Mouse (Mus musculus): ENCODE data around the gene Dhdh. TPM values are rescaled to one million over a fixed set of nuclear protein-coding genes. Genes with fewer than 3 reads are reported as not detected.

Gene Dhdh
- polyA plus RNA-seq, 1 experiment from 2014 or later, result 3.2 TPM

DNA sequence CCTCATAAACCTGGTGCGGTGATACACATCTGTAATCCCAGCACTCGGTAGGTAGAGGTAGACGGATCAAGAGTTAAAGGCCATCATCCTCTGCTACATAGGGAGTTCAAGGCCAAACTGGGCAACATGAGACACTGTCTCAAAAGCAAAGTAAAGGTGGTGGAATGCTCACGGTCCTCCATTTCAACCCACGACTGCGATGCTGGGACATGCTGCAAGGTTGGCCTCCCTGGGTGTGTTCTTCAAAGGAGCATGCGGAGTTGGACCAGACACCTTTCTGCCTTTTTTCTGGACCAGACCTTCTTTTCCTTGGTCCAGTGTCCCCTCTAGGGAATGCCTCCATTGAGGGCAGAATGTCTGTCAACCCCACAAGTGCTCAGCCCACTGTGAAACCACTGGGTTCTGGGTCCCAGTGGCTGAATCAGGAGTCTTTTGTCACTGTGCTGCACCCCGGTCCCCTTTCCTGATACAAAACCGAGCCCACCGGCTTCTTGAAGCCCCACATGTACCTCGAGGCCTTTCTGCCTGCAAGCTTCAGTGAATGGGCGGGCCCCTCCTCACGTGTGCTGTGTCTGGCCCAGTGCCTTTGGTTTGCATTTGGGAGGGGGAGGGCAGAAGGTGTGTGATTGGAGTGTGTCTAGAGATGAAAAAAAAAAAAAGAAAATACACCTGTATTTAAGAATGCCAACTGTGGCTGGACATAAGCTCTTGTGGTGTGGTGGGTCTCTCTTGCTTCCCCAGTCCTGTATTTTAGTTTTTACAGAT lies 32.5 kb downstream of the Dhdh start:
- Histone ChIP-seq H3K9ac (ENCODE audit: low read depth, low read length) (no peak overlapping the region), H3K4me3 (ENCODE audit: low read depth, low read length) (no peak overlapping the region), H3K27ac (replicated peaks; ENCODE audit: low read depth, low read length) (no peak overlapping the region; the same call in 1 of the 2 replicates), H3K9me3 (ENCODE audit: control insufficient read depth, low read length) (no peaks in the 10 kb centered on the region), H3K36me3 (ENCODE audit: control insufficient read depth, insufficient read depth, low read length) (peaks cover 68% of the 10 kb centered on the region), H3K4me1 (ENCODE audit: control insufficient read depth, insufficient read depth, low read length) (peaks cover 19% of the 10 kb centered on the region), H3K27me3 (replicated peaks; ENCODE audit: control insufficient read depth, insufficient read depth, low read length) (no peaks in the 10 kb centered on the region), H3K4me2 (ENCODE audit: low read depth, low read length) (no peak overlapping the region)
- DNase-seq (ENCODE audit: low spot score) (no peak), ATAC-seq (ENCODE audit: low read depth) (no peak)
- WGBS, result 71% methylated on average over 13 of the region's 13 CpGs

DNA sequence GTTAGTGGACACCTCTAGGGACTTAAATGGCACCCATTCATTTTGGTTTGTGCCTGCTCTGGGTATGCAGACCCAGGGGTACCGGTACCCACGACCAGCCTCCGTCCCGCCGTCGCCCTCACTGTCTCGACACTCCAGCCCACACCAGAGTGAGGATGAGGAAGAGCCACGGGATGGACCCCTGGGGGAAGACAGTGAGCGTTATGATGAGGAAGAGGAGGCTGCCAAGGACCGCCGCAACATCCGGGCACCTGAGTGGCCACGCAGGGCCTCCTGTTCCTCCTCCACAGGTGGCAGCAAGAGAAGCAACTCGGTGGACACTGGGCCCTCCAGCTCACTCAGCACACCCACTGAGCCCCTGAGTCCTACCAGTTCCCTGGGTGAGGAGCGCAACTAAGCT lies 33.6 kb downstream of the Dhdh start:
- no peak for DNase-seq (ENCODE audit: low spot score)
- no peak overlapping the region for H3K4me3 ChIP-seq (ENCODE audit: low read depth, low read length)
- WGBS, result 88% methylated on average over 15 of the region's 15 CpGs
- peaks cover 67% of the 10 kb centered on the region for H3K36me3 ChIP-seq (ENCODE audit: control insufficient read depth, insufficient read depth, low read length)
- no peaks in the 10 kb centered on the region for H3K27me3 ChIP-seq (replicated peaks; ENCODE audit: control insufficient read depth, insufficient read depth, low read length)
- H3K9ac ChIP-seq (ENCODE audit: low read depth, low read length), result no peak overlapping the region
- ATAC-seq (ENCODE audit: low read depth), result no peak
- no peak overlapping the region for H3K4me2 ChIP-seq (ENCODE audit: low read depth, low read length)
- peaks cover 8% of the 10 kb centered on the region for H3K4me1 ChIP-seq (ENCODE audit: control insufficient read depth, insufficient read depth, low read length)
- no peaks in the 10 kb centered on the region for H3K9me3 ChIP-seq (ENCODE audit: control insufficient read depth, low read length)
- H3K27ac ChIP-seq (replicated peaks; ENCODE audit: low read depth, low read length), result no peak overlapping the region

DNA sequence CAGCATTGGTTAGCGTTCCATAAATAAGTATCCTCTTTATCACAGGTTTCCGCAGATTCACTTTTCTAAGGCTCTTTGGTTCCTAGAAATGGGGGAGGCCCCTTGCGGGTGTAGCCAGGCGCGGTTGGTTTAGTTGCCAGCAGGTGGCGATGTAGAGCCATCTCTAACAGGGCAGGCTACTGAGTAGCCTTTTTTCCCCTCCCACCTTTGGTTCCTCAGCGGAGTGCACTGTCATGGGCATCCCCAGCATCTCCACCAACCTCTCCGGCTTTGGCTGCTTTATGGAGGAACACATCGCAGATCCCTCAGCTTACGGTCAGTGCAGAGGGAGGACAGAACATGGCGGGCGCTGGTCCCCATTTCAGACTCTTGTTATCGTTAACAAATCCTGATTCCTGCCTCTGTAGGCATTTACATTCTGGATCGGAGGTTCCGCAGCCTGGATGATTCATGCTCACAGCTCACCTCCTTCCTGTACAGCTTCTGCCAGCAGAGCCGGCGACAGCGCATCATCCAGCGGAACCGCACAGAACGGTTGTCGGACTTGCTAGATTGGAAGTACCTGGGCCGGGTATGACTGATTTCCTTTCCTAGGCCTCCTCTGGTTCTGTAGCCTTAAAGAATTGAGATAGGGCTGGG lies 37.1 kb downstream of the Dhdh start:
- no peak overlapping the region for H3K4me2 ChIP-seq (ENCODE audit: low read depth, low read length)
- ATAC-seq (ENCODE audit: low read depth), result peak; percentile 70
- 55% methylated on average over 23 of the region's 23 CpGs for WGBS
- H3K4me3 ChIP-seq (ENCODE audit: low read depth, low read length), result no peak overlapping the region
- H3K9ac ChIP-seq (ENCODE audit: low read depth, low read length), result no peak overlapping the region
- no peaks in the 10 kb centered on the region for H3K9me3 ChIP-seq (ENCODE audit: control insufficient read depth, low read length)
- H3K4me1 ChIP-seq (ENCODE audit: control insufficient read depth, insufficient read depth, low read length), result no peaks in the 10 kb centered on the region
- DNase-seq (ENCODE audit: low spot score), result peak; percentile 80
- H3K27me3 ChIP-seq (replicated peaks; ENCODE audit: control insufficient read depth, insufficient read depth, low read length), result no peaks in the 10 kb centered on the region
- H3K27ac ChIP-seq (replicated peaks; ENCODE audit: low read depth, low read length), result no peak overlapping the region
- H3K36me3 ChIP-seq (ENCODE audit: control insufficient read depth, insufficient read depth, low read length), result peaks cover 67% of the 10 kb centered on the region

DNA sequence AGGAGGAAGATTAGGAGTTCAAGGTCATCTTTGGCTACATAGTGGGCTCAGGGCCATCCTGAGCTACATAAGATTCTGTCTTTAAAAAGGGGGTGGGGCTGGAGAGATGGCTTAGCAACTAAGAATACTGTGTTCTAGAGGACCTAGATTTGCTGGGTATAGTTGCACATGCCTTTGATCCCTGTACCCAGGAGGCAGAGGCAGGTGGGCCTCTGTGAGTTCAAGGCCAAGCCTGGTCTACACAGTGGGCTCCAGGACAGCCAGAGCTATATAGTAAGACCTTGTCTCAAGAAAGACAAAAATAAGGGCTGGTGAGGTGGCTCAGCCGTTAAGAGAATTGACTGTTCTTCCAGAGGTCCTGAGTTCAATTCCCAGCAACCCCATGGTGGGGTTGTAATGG lies 38.6 kb downstream of the Dhdh start:
- 91% methylated on average over 1 of the region's 1 CpGs for WGBS
- no peak overlapping the region for H3K4me3 ChIP-seq (ENCODE audit: low read depth, low read length)
- peaks cover 55% of the 10 kb centered on the region for H3K36me3 ChIP-seq (ENCODE audit: control insufficient read depth, insufficient read depth, low read length)
- no peak for DNase-seq (ENCODE audit: low spot score)
- no peaks in the 10 kb centered on the region for H3K4me1 ChIP-seq (ENCODE audit: control insufficient read depth, insufficient read depth, low read length)
- H3K27me3 ChIP-seq (replicated peaks; ENCODE audit: control insufficient read depth, insufficient read depth, low read length), result no peaks in the 10 kb centered on the region
- no peak overlapping the region for H3K9ac ChIP-seq (ENCODE audit: low read depth, low read length)
- no peak for ATAC-seq (ENCODE audit: low read depth)
- no peak overlapping the region for H3K4me2 ChIP-seq (ENCODE audit: low read depth, low read length)
- no peak overlapping the region for H3K27ac ChIP-seq (replicated peaks; ENCODE audit: low read depth, low read length)
- no peaks in the 10 kb centered on the region for H3K9me3 ChIP-seq (ENCODE audit: control insufficient read depth, low read length)

DNA sequence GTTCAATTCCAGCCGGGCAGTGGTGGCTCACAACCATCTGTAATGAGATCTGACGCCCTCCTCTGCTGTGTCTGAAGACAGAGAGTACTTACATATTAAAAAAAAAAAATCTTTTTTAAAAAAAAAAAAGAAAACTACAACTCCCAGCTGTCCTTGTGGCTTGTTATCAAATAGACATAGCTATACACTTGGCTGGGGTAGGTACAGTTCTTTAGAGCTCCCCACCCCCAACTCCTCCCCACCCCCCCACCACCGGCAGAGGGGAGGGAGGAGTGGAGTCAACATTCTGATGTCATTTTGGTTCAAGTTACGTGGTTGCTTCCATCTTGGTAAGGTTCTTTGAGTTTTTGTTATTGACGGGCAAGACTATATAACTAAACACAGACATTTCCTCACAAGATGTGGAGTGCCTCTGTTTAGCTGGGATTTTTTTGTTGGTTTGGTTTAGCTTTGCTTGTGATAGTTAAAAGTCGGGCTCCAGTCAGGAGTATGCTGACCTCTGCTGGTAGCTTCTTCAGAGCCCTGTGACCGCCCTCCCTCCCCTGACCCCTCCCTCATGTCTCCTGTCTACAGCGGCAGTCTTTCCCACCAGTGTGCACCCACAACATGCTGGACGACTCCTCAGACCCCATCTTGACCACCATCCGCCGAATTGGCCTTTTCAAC lies 41.1 kb downstream of the Dhdh start:
- ATAC-seq (ENCODE audit: low read depth) (0 out of 2 replicates have a peak, but pooled peaks have one; percentile 14), DNase-seq (ENCODE audit: low spot score) (peak; percentile 60)

DNA sequence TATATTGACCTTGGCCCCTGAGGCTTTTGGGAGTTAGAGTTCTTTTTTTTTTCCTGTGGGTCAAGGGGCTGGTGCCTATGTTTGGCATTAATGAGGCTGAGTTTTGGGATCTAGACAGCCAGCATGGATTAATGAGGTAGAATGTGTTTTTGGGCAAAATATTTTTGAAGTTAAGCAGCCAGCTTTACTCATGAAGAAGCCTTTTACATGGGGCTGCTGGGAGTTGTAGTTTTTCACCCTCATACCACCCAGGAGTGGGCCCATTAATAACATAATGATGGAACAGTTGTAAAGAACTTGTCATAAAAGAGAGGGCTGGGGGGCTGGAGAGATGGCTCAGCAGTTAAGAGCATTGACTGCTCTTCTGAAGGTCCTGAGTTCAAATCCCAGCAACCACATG lies 42.0 kb downstream of the Dhdh start:
- no peaks in the 10 kb centered on the region for H3K4me1 ChIP-seq (ENCODE audit: control insufficient read depth, insufficient read depth, low read length)
- no peak overlapping the region for H3K4me2 ChIP-seq (ENCODE audit: low read depth, low read length)
- no peaks in the 10 kb centered on the region for H3K9me3 ChIP-seq (ENCODE audit: control insufficient read depth, low read length)
- no peak overlapping the region for H3K27ac ChIP-seq (replicated peaks; ENCODE audit: low read depth, low read length)
- ATAC-seq (ENCODE audit: low read depth), result no peak
- no peak overlapping the region for H3K4me3 ChIP-seq (ENCODE audit: low read depth, low read length)
- H3K36me3 ChIP-seq (ENCODE audit: control insufficient read depth, insufficient read depth, low read length), result peaks cover 58% of the 10 kb centered on the region
- H3K9ac ChIP-seq (ENCODE audit: low read depth, low read length), result no peak overlapping the region
- DNase-seq (ENCODE audit: low spot score), result no peak
- H3K27me3 ChIP-seq (replicated peaks; ENCODE audit: control insufficient read depth, insufficient read depth, low read length), result no peaks in the 10 kb centered on the region

More for the DNA sequence above, 41.1 kb downstream of the Dhdh start:
- Histone ChIP-seq H3K4me1 (ENCODE audit: control insufficient read depth, insufficient read depth, low read length) (no peaks in the 10 kb centered on the region), H3K36me3 (ENCODE audit: control insufficient read depth, insufficient read depth, low read length) (peaks cover 60% of the 10 kb centered on the region), H3K9me3 (ENCODE audit: control insufficient read depth, low read length) (no peaks in the 10 kb centered on the region), H3K4me2 (ENCODE audit: low read depth, low read length) (no peak overlapping the region), H3K9ac (ENCODE audit: low read depth, low read length) (peak overlapping the region; percentile 25; the same call in 1 of the 2 replicates), H3K27ac (replicated peaks; ENCODE audit: low read depth, low read length) (0 out of 2 replicates have a peak overlapping the region, but pooled peaks have one; percentile 5), H3K27me3 (replicated peaks; ENCODE audit: control insufficient read depth, insufficient read depth, low read length) (no peaks in the 10 kb centered on the region), H3K4me3 (ENCODE audit: low read depth, low read length) (no peak overlapping the region)
- WGBS, result 36% methylated on average over 11 of the region's 11 CpGs

DNA sequence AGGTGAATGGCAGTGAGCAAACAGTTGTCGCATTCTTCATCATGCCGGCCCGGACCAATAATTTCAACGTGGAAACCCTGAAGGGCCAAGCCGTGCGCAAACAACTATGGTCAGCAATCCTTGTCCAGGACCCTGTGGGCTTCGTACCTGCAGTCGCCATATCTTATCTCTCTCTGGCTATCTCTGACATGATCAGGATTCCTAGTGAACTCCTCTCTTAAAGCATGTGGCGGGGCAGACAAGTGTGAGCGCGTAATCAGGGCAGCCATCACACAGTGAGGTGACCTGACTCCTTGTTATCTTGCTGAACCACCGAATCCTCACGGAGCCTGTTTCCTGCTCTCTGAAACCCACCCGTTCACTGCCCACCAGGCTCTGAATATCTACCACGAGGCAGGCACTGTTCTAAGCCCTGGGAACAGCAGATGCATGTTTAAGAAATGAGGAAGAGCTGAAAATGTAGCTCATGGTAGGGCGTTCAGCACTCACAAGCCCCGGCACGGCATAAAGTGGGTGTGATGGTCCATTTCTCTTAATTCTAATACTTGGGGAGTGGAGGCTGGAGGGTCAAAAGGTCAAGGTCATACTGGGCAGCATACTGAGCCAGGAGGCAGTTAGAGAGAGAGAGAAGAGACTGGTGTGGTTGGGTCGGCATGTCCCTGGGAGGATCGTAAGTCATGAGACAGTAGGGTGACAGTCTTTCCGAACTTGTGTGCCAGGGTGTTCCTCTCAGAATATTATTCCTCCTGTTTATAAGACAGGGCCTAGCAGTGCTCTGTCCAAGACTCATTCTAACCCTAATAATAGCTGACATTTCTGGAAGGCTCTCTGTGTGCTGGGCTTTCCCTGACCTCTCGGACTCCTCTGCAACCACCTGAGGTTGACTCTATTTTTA lies 44.8 kb downstream of the Dhdh start:
- no peak for DNase-seq (ENCODE audit: low spot score)
- WGBS, result 88% methylated on average over 22 of the region's 22 CpGs
- H3K9me3 ChIP-seq (ENCODE audit: control insufficient read depth, low read length), result no peaks in the 10 kb centered on the region
- no peak for ATAC-seq (ENCODE audit: low read depth)
- peaks cover 63% of the 10 kb centered on the region for H3K36me3 ChIP-seq (ENCODE audit: control insufficient read depth, insufficient read depth, low read length)
- no peak overlapping the region for H3K4me3 ChIP-seq (ENCODE audit: low read depth, low read length)
- H3K4me2 ChIP-seq (ENCODE audit: low read depth, low read length), result no peak overlapping the region
- no peak overlapping the region for H3K9ac ChIP-seq (ENCODE audit: low read depth, low read length)
- no peaks in the 10 kb centered on the region for H3K4me1 ChIP-seq (ENCODE audit: control insufficient read depth, insufficient read depth, low read length)
- no peaks in the 10 kb centered on the region for H3K27me3 ChIP-seq (replicated peaks; ENCODE audit: control insufficient read depth, insufficient read depth, low read length)
- no peak overlapping the region for H3K27ac ChIP-seq (replicated peaks; ENCODE audit: low read depth, low read length)

All from embryonic facial prominence, embryonic 14.5 days (tissue).